Mouse (Mus musculus) midbrain, embryonic 16.5 days (tissue): ENCODE results near the gene AW146154. TPM values are rescaled to one million over a fixed set of nuclear protein-coding genes. Genes with fewer than 3 reads are reported as not detected.
A peak's percentile ranks its signal among the peaks of the same experiment; 100 is the strongest.
"Not testable (repeated sequence)": the region's sequence is repeated elsewhere in the genome, so short reads cannot be mapped to it uniquely, and the experiment has no call there.

ENCODE experiments used
- ATAC-seq: fragments of 200-750 bp; cut with Nextera tagmentation; 2 replicates; pipeline ENCODE4 v1.8.0; 2017; ENCODE audit warnings: moderate TSS enrichment
- H3K27ac ChIP-seq: fragments of 300-500 bp; sonication (generic); 2 replicates; pipeline ENCODE4 v1.5.1; 2014; ENCODE audit warnings: mild to moderate bottlenecking, low read length, mixed read lengths
- H3K27me3 ChIP-seq: fragments of 300-500 bp; sonication (generic); 2 replicates; pipeline ENCODE4 v1.6.1; 2014; ENCODE audit warnings: low read depth, low read length, mixed read lengths; ENCODE audit not compliant: control insufficient read depth, insufficient read depth
- H3K36me3 ChIP-seq: fragments of 300-500 bp; sonication (generic); 2 replicates; pipeline ENCODE4 v1.6.1; 2014; ENCODE audit warnings: mild to moderate bottlenecking, low read length, moderate library complexity, mixed read lengths; ENCODE audit not compliant: control insufficient read depth, insufficient read depth
- H3K4me1 ChIP-seq: fragments of 300-500 bp; sonication (generic); 2 replicates; pipeline ENCODE4 v1.6.1; 2014; ENCODE audit warnings: mild to moderate bottlenecking, low read length, mixed read lengths; ENCODE audit not compliant: control insufficient read depth, insufficient read depth
- H3K4me2 ChIP-seq: fragments of 300-500 bp; sonication (generic); 2 replicates; pipeline ENCODE4 v1.6.1; 2014; ENCODE audit warnings: mild to moderate bottlenecking, low read length, mixed read lengths
- H3K4me3 ChIP-seq: fragments of 300-500 bp; sonication (generic); 2 replicates; pipeline ENCODE4 v1.5.1; 2014; ENCODE audit warnings: low read depth, mild to moderate bottlenecking, low read length, moderate library complexity, mixed read lengths
- H3K9ac ChIP-seq: fragments of 300-500 bp; sonication (generic); 2 replicates; pipeline ENCODE4 v1.6.1; 2014; ENCODE audit warnings: low read depth, low read length, mixed read lengths
- H3K9me3 ChIP-seq: fragments of 300-500 bp; sonication (generic); replicated peaks from 2 replicates; pipeline ENCODE4 v1.6.1; 2014; ENCODE audit warnings: mild to moderate bottlenecking, low read length, mixed read lengths; ENCODE audit not compliant: control insufficient read depth, poor library complexity, severe bottlenecking
- WGBS: fragments of 180-500 bp; shearing (Covaris S2); extraction: QIAGEN DNeasy Blood & Tissue Kit; methylation state at CpG from one replicate; pipeline ENCODE4 v1.1.7; 2014; 5-methylcytosine and 5-hydroxymethylcytosine counted together
- polyA plus RNA-seq: library from polyadenylated mRNA; unstranded; fragments of >200 nt; fragmentation: Nextera tagmentation; extraction: Ambion mirVana; gene quantifications from 2 replicates; pipeline ENCODE4 v1.2.1, GENCODE M21; 2015

The AW146154 gene
- 4.4 and 5.3 TPM in 2 replicates for polyA plus RNA-seq

DNA sequence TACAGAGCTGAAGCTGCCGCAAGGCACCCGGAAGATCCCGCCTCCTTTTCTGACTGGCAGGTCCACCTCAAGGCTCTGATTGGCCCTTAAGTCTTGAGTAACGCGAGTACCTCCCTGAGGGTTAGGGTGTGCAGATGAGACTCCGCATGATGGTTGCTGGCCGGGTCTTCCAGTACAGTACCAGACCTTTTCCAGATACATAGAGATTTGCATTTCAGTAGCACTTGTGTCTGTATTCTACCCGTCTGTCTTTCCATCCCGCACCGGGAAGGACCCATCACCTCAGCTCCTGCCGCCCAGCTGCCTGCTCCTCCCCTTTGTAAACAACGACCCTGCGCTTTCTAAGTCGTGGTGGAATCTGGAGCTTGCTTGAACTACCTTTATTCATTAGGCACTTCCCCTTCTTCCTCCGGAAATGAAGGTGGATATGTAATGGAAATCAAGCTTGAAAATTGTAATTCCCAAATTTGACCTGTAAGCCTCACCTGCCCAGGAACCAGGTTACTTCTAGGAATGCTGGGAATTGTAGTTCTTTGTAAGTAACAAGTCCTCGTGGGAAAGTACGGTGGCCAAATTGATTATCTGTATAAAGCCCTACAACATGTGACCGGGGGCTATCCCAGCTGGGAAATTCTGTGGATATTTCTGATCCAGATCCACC, at the start of gene AW146154, which contains the start of gene Gm20449:
Gene AW146154, minus strand, starts transcription at position 502 of the 661 bp plus-strand sequence.
Gene Gm20449, minus strand, starts transcription at position 29 of the 661 bp plus-strand sequence.
- Histone ChIP-seq H3K27ac (peak within 1 kb of the TSS; percentile 75), H3K4me1 (peaks cover 6% of the 10 kb centered on the region; the same call in 1 of the 2 replicates), H3K27me3 (no peaks in the 10 kb centered on the region), H3K4me2 (peak within 1 kb of the TSS; percentile 69), H3K9ac (peak within 1 kb of the TSS; percentile 74), H3K4me3 (peak within 1 kb of the TSS; percentile 75), H3K36me3 (no peaks in the 10 kb centered on the region), H3K9me3 (0 out of 2 replicates have a peak, but pooled peaks cover under 1% of the 10 kb centered on the region)
- ATAC-seq, result peak; percentile 99
- under 1% methylated on average over 18 of the region's 18 CpGs for WGBS

DNA sequence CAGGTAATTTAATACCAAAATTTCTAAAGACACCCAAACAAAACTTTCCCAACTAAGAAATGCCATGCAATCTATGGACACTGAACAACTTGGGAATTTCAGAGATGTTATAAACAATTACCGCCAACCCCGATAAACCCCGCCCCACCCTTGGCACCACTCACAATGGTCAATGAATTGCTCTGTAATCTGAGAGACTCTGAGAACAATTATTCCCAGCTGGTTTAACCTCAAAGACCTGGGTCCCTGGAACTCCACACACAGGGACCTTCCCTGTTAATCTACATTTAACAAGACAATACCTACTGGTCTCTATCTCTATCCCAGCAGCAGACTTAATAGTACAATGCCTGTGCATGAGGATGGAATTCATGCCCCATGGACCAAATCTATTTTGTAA, 13.0 kb upstream of the AW146154 start:
- Histone ChIP-seq H3K36me3 (no peaks in the 10 kb centered on the region), H3K9me3 (peaks cover 9% of the 10 kb centered on the region; the same call in 1 of the 2 replicates), H3K27ac (no peak overlapping the region), H3K4me1 (no peaks in the 10 kb centered on the region), H3K27me3 (no peaks in the 10 kb centered on the region), H3K9ac (no peak overlapping the region), H3K4me2 (no peak overlapping the region), H3K4me3 (no peak overlapping the region)
- no peak for ATAC-seq
- WGBS, result 86% methylated on average over 3 of the region's 3 CpGs

DNA sequence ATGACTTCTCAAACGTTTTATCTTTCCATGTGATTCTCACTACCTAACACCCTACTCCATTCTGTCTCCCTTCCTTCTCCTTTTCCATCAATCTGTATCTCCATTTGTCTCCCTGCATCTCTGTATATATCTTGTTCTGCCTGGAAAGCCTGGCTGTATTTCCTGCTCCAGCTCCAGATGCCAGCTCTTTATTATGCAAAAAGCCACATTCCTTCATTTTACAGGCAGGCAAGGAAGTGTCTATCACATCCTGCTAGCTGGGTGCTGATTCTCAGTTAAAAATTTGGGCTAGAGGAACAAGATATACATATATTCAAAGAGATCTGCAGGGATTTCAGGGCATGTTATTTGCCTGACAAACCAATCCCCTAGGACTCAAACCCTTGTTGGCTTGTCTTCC, 12.5 kb upstream of the AW146154 start:
- 35% methylated on average over 1 of the region's 1 CpGs for WGBS
- Histone ChIP-seq H3K9me3 (peaks cover 9% of the 10 kb centered on the region; the same call in 1 of the 2 replicates), H3K36me3 (no peaks in the 10 kb centered on the region), H3K4me3 (no peak overlapping the region), H3K4me1 (no peaks in the 10 kb centered on the region), H3K4me2 (no peak overlapping the region), H3K9ac (no peak overlapping the region), H3K27ac (no peak overlapping the region), H3K27me3 (no peaks in the 10 kb centered on the region)
- ATAC-seq, result no peak

DNA sequence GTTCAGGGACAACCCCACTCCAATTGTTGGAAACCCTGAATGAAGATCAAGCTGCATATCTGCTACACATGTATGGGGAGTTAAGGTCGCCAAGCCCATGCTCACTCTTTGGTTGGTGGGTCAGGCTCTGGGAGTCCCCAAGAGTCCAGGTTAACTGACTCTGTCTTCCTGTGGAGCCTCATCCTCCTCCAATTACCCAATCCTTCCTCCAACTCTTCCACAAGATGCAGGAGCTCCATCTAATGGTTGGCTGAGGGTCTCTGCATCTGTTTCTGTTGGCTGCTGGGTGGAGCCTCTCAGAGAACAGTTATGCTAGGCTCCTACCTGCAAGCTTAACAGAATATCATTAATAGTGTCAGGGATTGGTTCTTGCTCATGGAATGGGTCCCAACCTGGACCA, 2.7 kb upstream of the AW146154 start:
- H3K4me3 ChIP-seq, result no peak overlapping the region
- H3K27me3 ChIP-seq, result no peaks in the 10 kb centered on the region
- peaks cover 6% of the 10 kb centered on the region; the same call in 1 of the 2 replicates for H3K4me1 ChIP-seq
- no peak overlapping the region for H3K9ac ChIP-seq
- no peak overlapping the region for H3K4me2 ChIP-seq
- WGBS, result 50% methylated on average over 1 of the region's 1 CpGs
- no peak for ATAC-seq
- no peak overlapping the region for H3K27ac ChIP-seq
- H3K36me3 ChIP-seq, result no peaks in the 10 kb centered on the region
- H3K9me3 ChIP-seq, result no peaks in the 10 kb centered on the region

DNA sequence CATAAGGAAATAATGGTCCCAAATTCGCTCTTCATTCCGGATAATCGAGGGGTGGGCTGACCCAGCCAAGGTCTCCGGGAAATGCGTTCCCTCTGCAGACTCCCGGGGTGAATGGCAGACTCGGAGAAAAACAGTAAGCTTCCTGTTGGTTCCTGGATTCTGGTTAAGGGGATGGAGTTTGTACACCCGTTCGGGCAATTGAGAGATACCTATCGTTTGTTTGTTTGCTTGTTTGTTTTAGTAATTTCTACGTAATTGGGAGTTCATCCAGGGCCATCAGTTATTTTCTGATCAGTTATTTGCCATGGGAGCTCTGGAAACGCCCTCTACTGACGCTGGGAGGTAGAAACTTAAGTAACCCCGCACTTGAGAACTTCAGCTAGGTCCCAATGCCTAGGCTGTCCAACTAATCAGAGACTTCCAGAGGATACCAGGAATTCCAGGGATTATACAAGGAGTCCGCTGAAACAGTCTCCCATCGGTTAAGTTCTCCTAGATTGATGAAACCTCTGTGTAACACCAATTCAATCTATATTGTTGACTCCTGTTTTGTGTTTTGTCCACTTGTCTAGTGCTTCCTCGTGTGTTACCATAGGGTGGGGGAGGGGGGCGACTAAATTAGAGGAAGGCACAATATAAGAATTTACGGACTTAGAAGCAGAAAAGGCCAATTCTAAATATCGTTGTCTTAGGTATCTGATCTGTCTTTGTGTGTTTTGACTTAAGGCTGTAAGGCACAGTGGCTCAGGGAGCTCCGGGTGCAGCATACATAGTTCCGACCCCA, 653 bp upstream of the AW146154 start:
- H3K4me2 ChIP-seq, result peak overlapping the region; percentile 69
- no peaks in the 10 kb centered on the region for H3K9me3 ChIP-seq
- H3K27me3 ChIP-seq, result no peaks in the 10 kb centered on the region
- peak overlapping the region; percentile 74 for H3K9ac ChIP-seq
- peak; percentile 36 for ATAC-seq
- whole genome bisulfite sequencing, result 20% methylated on average over 22 of the region's 22 CpGs
- H3K27ac ChIP-seq, result no peak overlapping the region; the same call in 1 of the 2 replicates
- peaks cover 6% of the 10 kb centered on the region; the same call in 1 of the 2 replicates for H3K4me1 ChIP-seq
- no peaks in the 10 kb centered on the region for H3K36me3 ChIP-seq
- peak overlapping the region; percentile 75 for H3K4me3 ChIP-seq

DNA sequence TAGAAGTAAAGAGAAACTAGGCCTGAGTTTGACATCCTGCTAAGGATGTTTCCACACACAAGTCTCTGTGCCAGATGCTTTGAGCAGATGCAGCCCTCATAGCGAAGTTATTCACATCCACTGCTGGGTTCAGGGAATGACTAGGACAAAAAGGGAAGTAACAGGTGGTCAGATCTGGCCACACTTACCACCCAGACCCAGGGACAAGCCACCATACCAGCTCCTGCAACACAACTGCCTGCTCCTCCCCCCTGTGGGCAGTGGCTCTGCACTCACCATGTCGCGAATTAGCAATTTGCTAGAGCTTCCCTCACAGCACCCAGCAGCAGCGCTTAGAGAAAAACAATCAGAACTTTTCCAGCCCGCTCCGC, 687 bp downstream of the AW146154 start:
- H3K27me3 ChIP-seq, H3K36me3 ChIP-seq, ATAC-seq, H3K9me3 ChIP-seq, H3K4me1 ChIP-seq: not testable (repeated sequence)
- H3K4me3 ChIP-seq, result peak overlapping the region; percentile 75
- 0% methylated on average over 6 of the region's 6 CpGs for WGBS
- peak overlapping the region; percentile 69 for H3K4me2 ChIP-seq
- H3K27ac ChIP-seq, result peak overlapping the region; percentile 75; the same call in 1 of the 2 replicates
- H3K9ac ChIP-seq, result peak overlapping the region; percentile 74

DNA sequence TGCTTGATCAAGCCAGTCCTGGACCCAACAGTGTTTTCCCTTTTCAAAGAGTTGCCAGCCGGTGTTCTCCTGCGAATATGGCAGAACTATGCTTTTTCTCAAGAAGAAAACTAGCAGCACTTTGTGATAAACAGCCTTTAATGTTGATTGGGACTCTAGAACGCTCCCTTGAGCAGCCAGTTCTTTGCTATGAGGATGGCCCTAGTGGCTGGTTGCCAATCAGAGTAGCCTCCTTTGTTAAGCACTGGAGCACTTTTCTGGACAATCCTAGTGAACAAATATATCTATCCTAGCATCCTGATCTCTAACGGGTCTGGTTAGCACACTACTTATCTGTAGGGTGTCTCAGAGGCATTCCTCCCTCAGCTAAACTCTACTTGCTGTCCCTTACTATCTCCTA, 1.2 kb downstream of the AW146154 start:
- WGBS, result 67% methylated on average over 2 of the region's 4 CpGs
- H3K9ac ChIP-seq, H3K4me3 ChIP-seq, H3K27me3 ChIP-seq, H3K36me3 ChIP-seq, ATAC-seq, H3K27ac ChIP-seq, H3K9me3 ChIP-seq, H3K4me1 ChIP-seq: not testable (repeated sequence)
- H3K4me2 ChIP-seq, result peak overlapping the region; percentile 69; the same call in 1 of the 2 replicates

DNA sequence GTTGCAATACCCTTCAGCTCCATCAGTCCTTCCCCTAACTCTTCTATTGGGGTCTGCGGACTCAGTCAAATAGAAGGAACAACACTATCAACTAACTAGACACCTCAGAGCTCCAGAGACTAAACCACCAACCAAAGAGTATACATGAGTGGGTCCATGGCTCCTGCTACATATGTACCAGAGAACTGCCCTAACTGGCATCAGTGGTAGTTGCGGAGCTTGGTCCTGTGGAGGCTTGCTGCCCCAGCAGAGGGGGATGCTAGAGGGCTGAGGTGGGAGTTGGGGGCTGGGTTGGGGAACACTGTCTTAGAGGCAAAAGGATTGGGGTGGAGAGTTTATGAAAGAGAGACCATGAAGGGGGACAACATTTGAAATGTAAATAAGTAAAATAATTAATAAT, 1.8 kb downstream of the AW146154 start:
- H3K4me2 ChIP-seq, result no peak overlapping the region
- no peak for ATAC-seq
- H3K4me1 ChIP-seq, result peaks cover 6% of the 10 kb centered on the region; the same call in 1 of the 2 replicates
- H3K9me3 ChIP-seq, result 0 out of 2 replicates have a peak, but pooled peaks cover 4% of the 10 kb centered on the region
- no peaks in the 10 kb centered on the region for H3K36me3 ChIP-seq
- H3K9ac ChIP-seq, result no peak overlapping the region
- no peaks in the 10 kb centered on the region for H3K27me3 ChIP-seq
- no peak overlapping the region for H3K27ac ChIP-seq
- 97% methylated on average over 2 of the region's 2 CpGs for WGBS
- no peak overlapping the region for H3K4me3 ChIP-seq

DNA sequence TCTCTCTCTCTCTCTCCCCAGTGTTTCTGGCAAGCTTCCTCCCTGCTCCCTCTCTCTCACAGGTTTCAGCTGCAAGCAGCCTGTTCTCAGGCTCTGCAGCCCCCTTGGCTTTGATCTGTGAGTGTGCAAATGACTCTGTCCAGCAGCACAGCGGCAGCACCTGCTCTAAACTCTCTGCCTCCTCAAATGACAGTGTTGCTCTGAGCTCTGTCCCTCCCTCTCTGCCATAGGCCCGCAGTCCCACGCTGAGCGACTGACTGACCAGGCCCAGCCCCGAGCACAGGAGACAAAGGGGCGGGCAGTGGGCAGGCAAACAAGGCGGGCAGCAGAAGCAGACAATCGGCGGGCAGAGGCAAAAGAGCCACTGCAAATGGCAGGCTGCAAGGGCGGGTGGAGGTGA, 47.8 kb downstream of the AW146154 start:
- no peak for ATAC-seq
- 4% methylated on average over 10 of the region's 10 CpGs for WGBS
- Histone ChIP-seq H3K9ac (peak overlapping the region; percentile 46; the same call in 1 of the 2 replicates), H3K36me3 (no peaks in the 10 kb centered on the region), H3K4me3 (peak overlapping the region; percentile 14; the same call in 1 of the 2 replicates), H3K4me2 (peak overlapping the region; percentile 39), H3K4me1 (no peaks in the 10 kb centered on the region), H3K9me3 (peaks cover 9% of the 10 kb centered on the region), H3K27ac (no peak overlapping the region), H3K27me3 (no peaks in the 10 kb centered on the region)
